Mouse (Mus musculus) liver, postnatal 0 days (tissue): ENCODE measurements around the gene Wfdc15b.

Experiments
- CTCF ChIP-seq: sonication (generic); IDR thresholded peaks from 2 replicates; pipeline ENCODE4 v1.5.1; 2016; ENCODE audit warnings: antibody characterized with exemption, low read depth
- EP300 ChIP-seq: IDR thresholded peaks from 2 replicates; pipeline ENCODE4 v1.6.1; 2016; ENCODE audit warnings: antibody characterized with exemption, low read depth, mild to moderate bottlenecking

DNA sequence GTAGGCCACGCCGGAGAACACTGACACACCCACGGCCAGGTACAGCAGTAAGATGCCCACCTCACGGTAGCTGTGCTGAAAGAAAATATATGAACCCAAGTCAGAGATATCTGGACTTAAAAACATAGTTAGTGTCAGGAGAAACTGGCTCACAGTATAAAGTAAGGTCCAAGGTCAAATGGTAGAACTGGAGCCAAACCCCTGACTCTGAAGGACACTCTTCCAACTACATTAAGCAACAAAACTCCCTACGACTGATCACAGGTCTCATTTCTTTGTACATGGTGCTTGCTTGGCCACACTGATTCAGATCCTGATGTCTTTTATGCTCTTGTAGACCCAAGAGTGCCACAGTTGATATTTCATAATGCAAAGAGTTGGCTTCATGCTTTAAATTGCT, 56.5 kb downstream of the Wfdc15b start:
- TF ChIP-seq EP300 (no peak), CTCF (no peak)
